Mouse (Mus musculus) neural tube, embryonic 11.5 days (tissue): ENCODE results near the gene Bmpr1b. TPM values are rescaled to one million over a fixed set of nuclear protein-coding genes. Genes with fewer than 3 reads are reported as not detected.

ENCODE experiments used
- ATAC-seq: fragments of 200-750 bp; cut with Nextera tagmentation; 2 replicates; pipeline ENCODE4 v1.8.0; 2017; ENCODE audit warnings: moderate number of reproducible peaks, mild to moderate bottlenecking, moderate TSS enrichment, moderate library complexity; ENCODE audit not compliant: insufficient read depth, low FRiP score, low TSS enrichment
- DNase-seq: peaks from one replicate; pipeline ENCODE4 v3.0.0-alpha.2; 2015; ENCODE audit warnings: low spot score
- H3K27ac ChIP-seq: fragments of 300-500 bp; sonication (generic); 2 replicates; pipeline ENCODE4 v1.5.1; 2014; ENCODE audit warnings: low read depth, mild to moderate bottlenecking, low read length
- H3K27me3 ChIP-seq: fragments of 300-500 bp; sonication (generic); 2 replicates; pipeline ENCODE4 v1.6.1; 2014; ENCODE audit warnings: mild to moderate bottlenecking, low read length, mixed read lengths; ENCODE audit not compliant: control insufficient read depth, insufficient read depth
- H3K36me3 ChIP-seq: fragments of 300-500 bp; sonication (generic); 2 replicates; pipeline ENCODE4 v1.6.1; 2014; ENCODE audit warnings: mild to moderate bottlenecking, low read length, moderate library complexity, mixed read lengths; ENCODE audit not compliant: control insufficient read depth, insufficient read depth
- H3K4me1 ChIP-seq: fragments of 300-500 bp; sonication (generic); 2 replicates; pipeline ENCODE4 v1.6.1; 2014; ENCODE audit warnings: low read length, mixed read lengths; ENCODE audit not compliant: control insufficient read depth, insufficient read depth
- H3K4me2 ChIP-seq: fragments of 300-500 bp; sonication (generic); 2 replicates; pipeline ENCODE4 v1.6.1; 2014; ENCODE audit warnings: low read depth, mild to moderate bottlenecking, moderate library complexity
- H3K4me3 ChIP-seq: fragments of 300-500 bp; sonication (generic); 2 replicates; pipeline ENCODE4 v1.5.1; 2014; ENCODE audit warnings: low read depth, low read length
- H3K9ac ChIP-seq: fragments of 300-500 bp; sonication (generic); 2 replicates; pipeline ENCODE4 v1.6.1; 2014; ENCODE audit warnings: mild to moderate bottlenecking, low read length
- H3K9me3 ChIP-seq: fragments of 300-500 bp; sonication (generic); 2 replicates; pipeline ENCODE4 v1.6.1; 2016; ENCODE audit warnings: low read length; ENCODE audit not compliant: control insufficient read depth
- WGBS: fragments of 180-500 bp; shearing (Covaris S2); extraction: QIAGEN DNeasy Blood & Tissue Kit; methylation state at CpG from one replicate; pipeline ENCODE4 v1.1.7; 2014; 5-methylcytosine and 5-hydroxymethylcytosine counted together
- polyA plus RNA-seq: library from polyadenylated mRNA; unstranded; fragments of >200 nt; fragmentation: Nextera tagmentation; extraction: Ambion mirVana; gene quantifications from 2 replicates; pipeline ENCODE4 v1.2.1, GENCODE M21; 2014

Bmpr1b gene
- polyA plus RNA-seq, 1 experiment from 2014 or later, result 17.8 TPM

DNA sequence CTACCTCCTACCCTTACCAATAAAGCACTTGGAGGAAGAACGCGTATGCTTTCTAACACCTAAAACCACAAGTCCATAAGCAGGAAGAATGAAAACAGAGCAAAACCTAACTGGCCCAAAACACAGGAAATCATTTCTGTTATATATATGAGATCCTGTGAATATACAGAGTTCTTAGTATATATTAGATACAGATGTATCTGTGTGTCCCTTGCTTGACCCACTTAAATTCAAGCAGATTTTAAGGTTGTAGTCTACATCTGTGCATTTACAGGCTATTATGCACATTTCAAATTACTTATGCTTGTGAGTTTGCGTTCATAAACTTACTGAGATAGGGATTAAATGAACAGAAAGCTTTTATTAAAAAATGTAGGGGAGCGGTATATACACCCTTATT is 271.5 kb downstream of the Bmpr1b start:
- H3K4me1 ChIP-seq, result no peaks in the 10 kb centered on the region
- 91% methylated on average over 4 of the region's 4 CpGs for WGBS
- H3K36me3 ChIP-seq, result no peaks in the 10 kb centered on the region
- H3K4me2 ChIP-seq, result no peak overlapping the region
- no peak overlapping the region for H3K9ac ChIP-seq
- DNase-seq, result no peak
- ATAC-seq, result no peak
- H3K4me3 ChIP-seq, result no peak overlapping the region
- no peak overlapping the region for H3K27ac ChIP-seq
- no peaks in the 10 kb centered on the region for H3K9me3 ChIP-seq
- H3K27me3 ChIP-seq, result no peaks in the 10 kb centered on the region

GRCm38 (mm10) chr3:141896870-141897554 is 272.2 kb downstream of the Bmpr1b start:
- Histone ChIP-seq H3K9me3 (no peaks in the 10 kb centered on the region), H3K4me2 (no peak overlapping the region), H3K4me3 (no peak overlapping the region), H3K4me1 (no peaks in the 10 kb centered on the region), H3K36me3 (no peaks in the 10 kb centered on the region), H3K27me3 (no peaks in the 10 kb centered on the region), H3K9ac (no peak overlapping the region), H3K27ac (no peak overlapping the region)
- 29% methylated on average over 4 of the region's 4 CpGs for WGBS
- ATAC-seq, result no peak
- no peak for DNase-seq

DNA sequence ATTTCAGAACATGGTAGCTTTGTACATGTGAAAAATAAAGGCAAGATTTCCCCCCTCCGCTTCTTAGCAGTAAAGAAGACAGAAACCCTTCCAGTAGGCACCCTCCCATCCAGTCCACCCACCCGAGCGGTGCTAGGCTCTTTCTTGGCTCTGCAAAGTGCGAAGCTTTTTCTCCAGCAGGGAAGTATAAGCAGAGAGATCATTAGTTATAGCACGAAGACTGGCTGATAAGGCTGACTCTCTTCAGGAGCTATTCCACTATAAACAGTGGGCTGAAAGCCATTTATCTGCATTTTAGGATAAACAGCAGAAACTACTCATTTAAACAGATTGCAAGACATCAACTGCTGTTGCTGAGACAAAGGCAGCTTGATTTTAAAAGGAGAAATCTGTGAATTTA is 274.1 kb downstream of the Bmpr1b start:
- Histone ChIP-seq H3K27ac (no peak overlapping the region), H3K27me3 (no peaks in the 10 kb centered on the region), H3K4me2 (no peak overlapping the region), H3K4me1 (no peaks in the 10 kb centered on the region), H3K9me3 (no peaks in the 10 kb centered on the region), H3K4me3 (no peak overlapping the region), H3K9ac (no peak overlapping the region), H3K36me3 (no peaks in the 10 kb centered on the region)
- 82% methylated on average over 5 of the region's 5 CpGs for WGBS
- no peak for ATAC-seq
- no peak for DNase-seq

- no peaks in the 10 kb centered on the region for H3K4me1 ChIP-seq
- no peaks in the 10 kb centered on the region for H3K9me3 ChIP-seq
- ATAC-seq (no peak), DNase-seq (no peak)
- H3K27ac ChIP-seq, result no peak overlapping the region
- H3K9ac ChIP-seq, result no peak overlapping the region
- H3K36me3 ChIP-seq, result no peaks in the 10 kb centered on the region
- 52% methylated on average over 4 of the region's 4 CpGs for WGBS
- H3K4me3 ChIP-seq, result no peak overlapping the region
- no peak overlapping the region for H3K4me2 ChIP-seq
- no peaks in the 10 kb centered on the region for H3K27me3 ChIP-seq
Measured at GRCm38 (mm10) chr3:141890668-141891067, 278.6 kb downstream of the Bmpr1b start.

DNA sequence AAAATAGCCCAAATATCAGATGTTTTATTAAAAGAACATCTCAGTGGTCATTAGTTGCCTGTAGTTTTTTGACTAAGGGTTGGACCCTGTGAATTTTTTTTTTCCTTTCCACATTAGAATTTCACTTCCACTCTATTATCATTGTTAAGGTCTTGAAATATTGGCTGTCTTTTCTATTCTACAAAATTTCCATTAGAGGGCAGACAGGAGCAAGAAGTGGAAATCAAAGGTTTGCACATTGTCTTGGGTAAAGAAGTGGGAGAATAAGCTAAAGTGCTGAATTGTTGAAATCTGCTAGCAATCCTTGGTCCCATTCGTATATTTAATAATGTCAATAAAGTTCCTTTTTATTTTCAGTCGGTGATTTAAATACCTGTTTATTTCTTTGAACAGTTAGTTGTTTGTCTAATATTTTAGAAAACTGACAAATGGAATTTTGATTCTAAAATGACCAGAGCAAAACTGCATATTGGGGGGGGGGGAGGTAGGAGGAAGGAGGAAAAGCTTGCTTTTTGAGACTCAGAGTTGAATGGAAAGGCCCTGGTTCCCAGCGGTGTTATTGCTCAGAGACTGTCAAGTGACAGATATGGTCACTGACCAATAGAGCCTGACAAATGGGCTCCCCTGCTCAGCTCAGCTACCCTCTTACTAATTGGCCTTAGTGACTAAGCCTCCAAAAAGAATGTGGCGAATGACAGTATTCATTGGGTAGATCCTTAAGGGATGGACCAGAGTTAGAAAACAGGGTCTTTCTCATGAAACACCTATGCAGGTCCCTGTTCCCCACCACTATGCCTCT is 281.6 kb downstream of the Bmpr1b start:
- H3K27me3 ChIP-seq, result no peaks in the 10 kb centered on the region
- no peaks in the 10 kb centered on the region for H3K9me3 ChIP-seq
- H3K4me2 ChIP-seq, result no peak overlapping the region
- no peaks in the 10 kb centered on the region for H3K36me3 ChIP-seq
- no peaks in the 10 kb centered on the region for H3K4me1 ChIP-seq
- DNase-seq, result no peak
- no peak overlapping the region for H3K27ac ChIP-seq
- no peak overlapping the region for H3K9ac ChIP-seq
- no peak overlapping the region for H3K4me3 ChIP-seq
- peak; percentile 49; the same call in 1 of the 2 replicates for ATAC-seq
- WGBS, result 51% methylated on average over 4 of the region's 4 CpGs

DNA sequence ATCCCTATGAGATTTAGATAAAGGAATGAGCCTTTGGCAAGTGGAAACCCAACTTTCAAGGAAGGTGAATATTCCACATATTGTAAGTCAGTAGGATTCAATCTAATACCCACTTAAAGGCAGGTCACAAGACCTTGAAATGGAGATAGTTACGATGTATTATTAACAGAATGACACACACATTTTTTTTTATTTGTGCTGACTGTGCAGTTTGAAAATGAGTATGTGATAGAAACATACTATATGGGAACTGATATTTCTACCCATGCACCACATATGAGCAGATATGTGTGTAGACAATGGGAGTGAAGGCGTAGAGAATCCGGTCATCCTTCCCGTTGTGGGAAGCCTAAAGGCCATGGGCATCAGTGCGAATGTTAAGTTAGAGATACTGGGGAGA is 285.0 kb downstream of the Bmpr1b start:
- WGBS, result 95% methylated on average over 5 of the region's 5 CpGs
- ATAC-seq, result no peak
- no peak overlapping the region for H3K27ac ChIP-seq
- H3K4me2 ChIP-seq, result no peak overlapping the region
- no peaks in the 10 kb centered on the region for H3K27me3 ChIP-seq
- no peak for DNase-seq
- H3K4me3 ChIP-seq, result no peak overlapping the region
- no peaks in the 10 kb centered on the region for H3K9me3 ChIP-seq
- H3K9ac ChIP-seq, result no peak overlapping the region
- no peaks in the 10 kb centered on the region for H3K4me1 ChIP-seq
- no peaks in the 10 kb centered on the region for H3K36me3 ChIP-seq

DNA sequence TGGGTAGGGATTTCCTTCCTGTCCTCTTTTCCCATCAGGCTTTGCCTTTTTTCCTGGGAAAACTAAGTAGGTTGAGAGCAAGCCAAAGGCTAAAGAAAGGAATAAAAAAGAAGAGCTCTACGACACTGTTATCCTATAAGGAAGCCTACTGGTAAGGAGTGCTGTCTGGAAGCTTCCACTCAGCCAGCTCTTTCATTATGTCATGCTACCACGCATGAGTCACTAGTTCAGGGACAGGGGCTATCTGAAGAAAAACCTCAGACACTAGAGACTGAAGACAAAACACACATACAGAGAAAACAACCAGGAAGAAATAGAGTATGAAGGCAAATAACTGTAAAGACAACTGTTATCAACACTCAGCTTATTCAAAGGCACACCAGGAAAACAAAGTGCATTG is 286.7 kb downstream of the Bmpr1b start:
- Histone ChIP-seq H3K36me3 (no peaks in the 10 kb centered on the region), H3K9me3 (no peaks in the 10 kb centered on the region), H3K9ac (no peak overlapping the region), H3K4me3 (no peak overlapping the region), H3K27ac (no peak overlapping the region), H3K27me3 (no peaks in the 10 kb centered on the region), H3K4me1 (no peaks in the 10 kb centered on the region), H3K4me2 (no peak overlapping the region)
- 79% methylated on average over 2 of the region's 2 CpGs for WGBS
- DNase-seq, result no peak
- no peak for ATAC-seq

DNA sequence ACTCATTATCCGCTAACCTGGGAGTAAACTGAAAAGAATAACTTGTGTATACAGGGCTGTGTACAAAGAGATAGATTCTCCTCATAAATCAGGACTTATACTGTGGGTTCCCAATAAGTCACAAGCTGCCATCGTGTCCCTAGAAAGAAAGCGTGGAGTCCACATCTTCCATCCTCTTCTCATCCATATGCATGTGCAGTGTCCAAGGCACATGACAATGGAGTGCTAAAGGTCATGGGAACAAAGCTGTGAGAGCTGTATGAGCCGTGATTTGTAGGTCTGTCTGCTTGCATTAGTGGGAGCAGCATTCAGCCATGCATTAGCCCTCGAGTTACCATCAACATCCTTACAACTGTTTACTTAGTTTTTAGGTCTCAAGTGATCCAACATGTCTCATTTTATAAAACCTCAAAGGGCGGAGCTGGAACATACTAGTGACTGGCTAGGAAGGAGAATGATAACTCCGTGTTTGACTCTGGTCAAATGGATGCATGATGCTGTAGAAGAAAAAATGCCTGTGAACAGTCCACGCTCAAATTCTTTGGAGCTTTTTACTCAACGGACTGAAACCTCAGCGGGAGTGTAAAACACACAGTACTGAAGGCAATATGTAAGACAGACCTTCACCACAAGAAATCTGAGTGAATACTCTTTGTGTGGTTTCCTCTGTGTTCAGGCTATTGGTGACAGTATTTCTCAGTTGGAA is 296.7 kb downstream of the Bmpr1b start:
- ATAC-seq (peak; percentile 97), DNase-seq (peak; percentile 57)
- H3K4me3 ChIP-seq, result no peak overlapping the region
- H3K9ac ChIP-seq, result no peak overlapping the region
- H3K36me3 ChIP-seq, result peaks cover 2% of the 10 kb centered on the region
- WGBS, result 48% methylated on average over 10 of the region's 10 CpGs
- H3K27me3 ChIP-seq, result no peaks in the 10 kb centered on the region
- no peaks in the 10 kb centered on the region for H3K9me3 ChIP-seq
- no peak overlapping the region for H3K4me2 ChIP-seq
- no peaks in the 10 kb centered on the region for H3K4me1 ChIP-seq
- H3K27ac ChIP-seq, result peak overlapping the region; percentile 76
